Mouse (Mus musculus): ENCODE results near the gene Aqp5.

GRCm38 (mm10) chr15:99643832-99644231, 53.2 kb downstream of the Aqp5 start:
- TF ChIP-seq CTCF (IDR thresholded peaks at IDR 0.05; ENCODE audit: low read depth): no peak
- TF ChIP-seq EP300 (IDR thresholded peaks at IDR 0.05; ENCODE audit: low read depth): no peak

All from liver, embryonic 14.5 days (tissue).